Mouse (Mus musculus): ENCODE measurements at regions not wholly inside any gene's neighbourhood (a gene's known extent, or its start where the extent isn't known, plus 50 kb on each side); places are given as distances from the start of the nearest gene placed in this dataset.

DNA sequence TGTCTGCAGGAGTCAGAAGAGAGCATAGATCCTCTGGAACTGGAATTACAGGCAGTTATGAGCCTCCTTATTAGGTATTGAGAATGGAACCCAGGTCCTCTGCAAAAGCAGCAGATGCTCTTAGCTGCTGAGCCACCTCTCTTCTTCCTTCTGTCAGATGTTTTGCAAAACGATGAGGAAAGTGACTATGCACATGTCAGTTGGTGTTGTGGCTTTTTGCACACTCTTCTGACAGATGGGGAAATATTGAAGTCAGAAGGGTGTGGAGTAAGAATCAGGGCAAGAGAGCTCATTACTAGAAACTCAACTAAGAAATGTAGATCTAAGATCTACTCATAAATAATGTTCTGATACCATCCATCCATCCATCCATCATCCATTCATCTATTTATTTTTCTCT lies 102.4 kb downstream of the Cdca7 start:
- no peak for TF ChIP-seq CTCF (IDR thresholded peaks at IDR 0.05)
- intact Hi-C loops (cut with DNase I), result no loop called here
- no peak overlapping the region for H3K4me3 ChIP-seq
- DNase-seq (ENCODE audit: extremely low spot score in 1 of 2, low spot score in 2 of 2), result no peak
- no peak overlapping the region for H3K27ac ChIP-seq

DNA sequence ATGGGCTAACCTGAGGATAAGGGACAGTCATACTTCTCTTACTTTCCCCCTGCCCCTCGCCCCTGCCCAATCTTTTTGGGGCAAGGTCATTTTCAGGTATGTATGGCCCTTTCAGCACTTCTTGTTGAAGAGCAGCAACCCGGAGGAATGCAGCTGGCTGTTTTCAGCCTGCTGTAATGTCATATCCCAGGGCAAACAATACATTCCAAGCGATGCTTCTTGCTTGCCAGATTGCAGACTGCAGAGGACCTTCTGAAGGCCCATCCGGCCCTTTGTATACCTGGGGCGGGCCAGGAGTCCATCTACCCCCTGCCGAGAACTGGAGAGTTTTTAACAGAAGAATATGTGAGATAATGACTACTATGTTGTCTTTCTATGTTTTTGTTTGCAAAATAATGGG lies 105.2 kb downstream of the Cdca7 start:
- Histone ChIP-seq H3K27ac (no peak overlapping the region), H3K4me3 (no peak overlapping the region)
- intact Hi-C loops (cut with DNase I), result no loop called here
- TF ChIP-seq CTCF (IDR thresholded peaks at IDR 0.05), result no peak
- no peak for DNase-seq (ENCODE audit: extremely low spot score in 1 of 2, low spot score in 2 of 2)

DNA sequence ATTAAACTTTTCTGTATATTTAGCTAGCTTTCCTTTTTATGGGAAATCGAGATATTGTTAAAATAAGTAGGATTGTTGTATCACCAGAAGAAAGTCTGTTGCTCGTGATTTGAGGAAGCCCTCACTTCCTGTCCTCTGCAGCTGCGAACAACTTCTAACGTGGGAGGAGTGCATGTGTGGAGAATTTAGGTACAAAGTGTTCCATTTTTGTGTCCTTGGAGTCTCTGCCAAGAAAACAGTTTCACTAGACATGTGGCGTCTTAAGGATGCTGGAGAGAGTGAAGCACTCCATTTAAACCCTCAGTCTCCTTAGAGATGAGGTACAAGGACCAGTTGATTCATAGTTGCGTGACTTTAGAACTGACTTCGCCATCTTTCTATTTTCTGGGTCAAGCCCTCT lies 112.9 kb downstream of the Cdca7 start:
- no peak overlapping the region for H3K4me3 ChIP-seq
- peak; percentile 21 to 23 for DNase-seq (ENCODE audit: extremely low spot score in 1 of 2, low spot score in 2 of 2)
- intact Hi-C loops (cut with DNase I), result no loop called here
- no peak for TF ChIP-seq CTCF (IDR thresholded peaks at IDR 0.05)
- 0 out of 2 replicates have a peak overlapping the region, but pooled peaks have one; percentile 18 for H3K27ac ChIP-seq

DNA sequence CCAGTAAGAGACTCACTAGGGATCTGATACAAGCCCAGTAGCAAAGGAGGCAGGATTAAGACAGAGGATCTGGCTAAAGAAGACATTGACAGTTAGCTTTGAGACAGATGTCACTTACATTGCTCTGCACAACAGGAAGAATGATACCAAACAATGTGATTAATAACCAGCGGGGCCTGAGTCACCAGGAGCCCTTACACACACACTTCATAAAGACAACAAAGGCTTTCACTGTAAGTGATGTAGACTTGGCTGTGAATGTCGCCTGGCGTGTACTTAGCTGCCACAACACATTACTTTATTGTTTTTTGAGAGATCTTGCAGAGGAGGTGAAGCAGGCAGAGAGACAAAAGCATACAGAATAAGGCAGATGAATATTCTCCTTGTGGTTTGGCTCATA lies 116.1 kb downstream of the Cdca7 start:
- no peak for DNase-seq (ENCODE audit: extremely low spot score in 1 of 2, low spot score in 2 of 2)
- Histone ChIP-seq H3K27ac (no peak overlapping the region), H3K4me3 (no peak overlapping the region)
- no peak for TF ChIP-seq CTCF (IDR thresholded peaks at IDR 0.05)
- intact Hi-C loops (cut with DNase I), result no loop called here

DNA sequence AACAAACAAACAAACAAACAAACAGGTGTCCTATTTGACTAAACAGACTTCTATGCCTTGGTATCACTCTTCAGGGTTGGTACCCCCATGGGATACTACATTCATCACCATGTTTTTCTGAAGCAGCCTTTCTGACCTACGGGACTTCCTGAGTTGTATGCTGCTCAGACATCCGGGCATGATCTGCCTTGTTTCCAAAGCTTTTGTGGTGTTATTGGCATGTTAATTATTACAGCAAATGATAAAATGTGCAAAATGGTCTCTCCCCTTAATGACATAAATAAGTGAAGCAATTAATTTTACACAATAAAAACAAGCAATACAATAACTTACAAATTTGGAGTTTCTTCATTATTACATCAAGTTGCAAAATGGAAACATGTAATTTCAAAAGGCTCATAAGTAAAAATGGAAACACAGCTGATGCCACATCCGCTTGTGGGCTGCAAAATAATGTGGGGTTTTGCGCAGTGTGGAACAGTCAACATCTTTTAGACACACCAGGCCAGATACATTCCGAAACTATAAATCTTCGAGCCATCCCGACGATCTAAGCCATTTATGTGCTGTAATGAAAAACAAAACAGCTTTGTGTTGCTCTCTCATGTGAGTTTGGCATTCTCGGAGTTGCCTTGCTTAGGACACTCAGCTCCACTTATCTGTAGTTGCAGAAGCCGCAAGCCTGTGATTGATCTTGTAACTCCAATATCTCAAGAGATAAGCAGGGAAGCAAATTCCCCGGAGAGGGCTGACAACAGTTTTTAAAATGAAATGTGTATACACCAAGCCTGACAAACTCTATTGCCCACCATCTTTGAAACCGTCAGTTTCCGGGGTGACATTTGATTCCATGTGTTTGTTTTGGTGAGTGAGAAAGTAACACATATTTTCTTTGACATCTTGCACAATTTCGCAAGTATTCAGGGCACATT lies 121.3 kb downstream of the Cdca7 start:
- intact Hi-C loops (cut with DNase I), result no loop called here
- H3K4me3 ChIP-seq, result no peak overlapping the region
- TF ChIP-seq CTCF (IDR thresholded peaks at IDR 0.05), result no peak
- DNase-seq (ENCODE audit: extremely low spot score in 1 of 2, low spot score in 2 of 2), result no peak
- no peak overlapping the region for H3K27ac ChIP-seq

DNA sequence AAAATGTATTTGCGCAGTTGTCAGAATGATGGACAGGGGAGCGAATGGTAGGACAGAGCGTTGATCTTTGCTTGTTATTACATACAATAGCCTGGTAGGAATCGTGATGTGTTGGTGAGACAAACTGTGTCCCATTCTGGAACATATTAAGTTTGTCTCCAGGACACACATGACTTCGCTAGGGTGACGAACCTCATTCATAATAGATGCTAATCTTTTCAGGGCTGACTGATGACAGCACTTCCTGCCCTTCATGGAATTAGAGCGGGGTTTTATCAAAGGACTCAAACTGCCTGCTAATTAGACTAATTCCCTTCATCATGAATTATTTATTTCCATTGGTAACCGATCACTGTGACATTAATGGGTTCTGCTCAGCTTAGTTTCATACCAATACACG lies 122.0 kb downstream of the Cdca7 start:
- no peak overlapping the region for H3K4me3 ChIP-seq
- DNase-seq (ENCODE audit: extremely low spot score in 1 of 2, low spot score in 2 of 2), result no peak
- intact Hi-C loops (cut with DNase I), result no loop called here
- no peak for TF ChIP-seq CTCF (IDR thresholded peaks at IDR 0.05)
- no peak overlapping the region for H3K27ac ChIP-seq

DNA sequence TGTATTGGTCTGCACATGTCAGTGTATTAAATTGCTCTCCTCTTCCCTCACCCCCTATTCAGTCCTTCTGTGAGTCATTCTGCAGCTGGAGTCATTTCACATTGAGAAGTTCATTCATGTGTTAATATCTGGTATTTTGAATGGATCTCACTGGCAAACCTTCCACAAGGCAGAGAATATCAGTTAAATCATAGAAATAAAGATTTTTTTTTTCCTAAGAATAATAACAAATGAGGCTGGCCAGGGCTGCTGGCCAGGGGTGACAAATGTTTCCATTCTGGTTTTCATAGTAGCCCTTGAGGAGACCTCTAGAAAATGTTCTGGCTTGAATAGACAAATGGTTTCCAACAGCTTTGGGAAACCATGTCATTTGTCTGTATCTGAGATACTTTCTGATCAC lies 124.8 kb downstream of the Cdca7 start:
- no peak for DNase-seq (ENCODE audit: extremely low spot score in 1 of 2, low spot score in 2 of 2)
- Histone ChIP-seq H3K27ac (no peak overlapping the region), H3K4me3 (no peak overlapping the region)
- intact Hi-C loops (cut with DNase I), result no loop called here
- no peak for TF ChIP-seq CTCF (IDR thresholded peaks at IDR 0.05)

DNA sequence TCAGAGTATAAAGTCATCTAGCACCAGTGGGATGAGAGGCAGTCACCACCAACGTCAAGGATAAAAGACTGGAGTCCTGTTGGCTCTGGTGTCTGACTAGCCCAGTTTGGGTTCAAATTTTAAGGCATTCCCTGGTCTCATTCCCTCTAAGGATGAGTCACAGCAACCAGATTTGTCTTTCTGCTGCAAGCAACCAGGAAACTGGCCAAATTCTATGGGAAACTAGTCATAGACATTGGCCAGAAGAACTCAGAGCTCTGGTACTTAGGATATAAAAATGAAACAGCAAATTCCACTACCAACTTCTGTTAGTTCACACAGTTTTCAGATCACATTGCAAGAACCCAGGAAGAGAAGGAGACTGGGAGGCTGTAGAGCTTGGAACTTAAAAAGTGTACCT lies 126.2 kb downstream of the Cdca7 start:
- intact Hi-C loops (cut with DNase I), result no loop called here
- no peak for TF ChIP-seq CTCF (IDR thresholded peaks at IDR 0.05)
- peak in 1 of 2 experiments; percentile 18 for DNase-seq (ENCODE audit: extremely low spot score in 1 of 2, low spot score in 2 of 2)
- Histone ChIP-seq H3K27ac (peak overlapping the region; percentile 16; the same call in 1 of the 2 replicates), H3K4me3 (no peak overlapping the region)

DNA sequence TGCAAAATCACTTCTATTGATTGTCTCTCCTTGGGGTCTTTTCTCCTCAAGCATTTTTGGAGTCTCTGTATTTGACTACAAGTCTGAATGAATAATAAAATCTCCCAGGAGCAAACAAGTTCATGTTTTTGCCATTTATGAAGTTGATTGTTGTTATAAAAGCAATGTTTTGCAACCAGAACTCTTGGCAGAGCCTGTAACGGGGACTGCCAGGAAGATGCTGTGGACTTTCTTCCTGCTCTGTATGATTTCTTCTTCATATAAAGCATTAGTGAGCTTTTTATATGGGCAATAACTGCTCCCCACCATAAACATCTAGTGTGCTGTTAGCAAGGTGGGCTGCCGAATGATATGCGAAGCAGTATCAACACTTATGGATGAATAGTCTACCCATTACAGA lies 136.3 kb downstream of the Cdca7 start:
- no peak overlapping the region for H3K4me3 ChIP-seq
- DNase-seq (ENCODE audit: extremely low spot score in 1 of 2, low spot score in 2 of 2), result no peak
- no peak overlapping the region for H3K27ac ChIP-seq
- no peak for TF ChIP-seq CTCF (IDR thresholded peaks at IDR 0.05)
- intact Hi-C loops (cut with DNase I), result no loop called here

DNA sequence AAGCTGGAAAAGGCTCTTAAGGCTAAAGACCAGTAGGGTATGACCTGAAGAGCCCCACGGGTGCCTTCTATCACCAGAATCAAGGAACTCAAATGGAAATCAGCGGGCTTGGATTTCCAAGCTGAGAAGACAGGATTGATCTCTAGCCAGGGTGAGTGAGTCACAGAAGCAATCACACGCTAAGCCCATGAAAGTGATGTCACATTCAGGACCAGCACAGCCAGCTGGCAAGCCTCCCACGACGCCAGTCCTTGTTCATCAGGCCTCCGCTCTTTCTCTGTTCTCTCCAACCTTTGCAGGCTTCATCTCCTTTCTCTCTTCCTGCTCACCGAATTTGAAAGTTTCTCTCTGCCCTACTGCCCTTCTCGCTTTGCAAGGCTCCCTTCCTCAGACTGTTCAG lies 138.3 kb downstream of the Cdca7 start:
- no peak for TF ChIP-seq CTCF (IDR thresholded peaks at IDR 0.05)
- Histone ChIP-seq H3K4me3 (no peak overlapping the region), H3K27ac (no peak overlapping the region)
- DNase-seq (ENCODE audit: extremely low spot score in 1 of 2, low spot score in 2 of 2), result no peak
- intact Hi-C loops (cut with DNase I), result no loop called here

DNA sequence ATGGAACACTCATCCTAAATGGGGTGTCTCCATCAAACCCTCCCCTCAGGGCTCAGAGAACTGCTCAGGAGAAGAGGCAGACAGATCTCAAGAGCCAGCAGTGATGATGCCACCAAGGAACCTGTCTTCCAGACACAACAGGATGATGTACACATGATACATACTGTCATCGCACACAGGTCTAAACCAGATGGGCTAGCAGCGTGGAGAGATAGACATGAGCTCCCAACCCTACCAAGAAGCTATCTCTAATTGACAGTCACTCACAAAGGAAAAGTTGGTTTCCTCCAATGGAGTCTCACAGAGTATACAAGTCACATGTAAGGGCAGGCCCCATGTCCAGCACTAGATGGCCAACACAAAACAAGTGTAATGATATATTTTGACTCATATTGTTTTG lies 139.9 kb downstream of the Cdca7 start:
- no peak overlapping the region for H3K27ac ChIP-seq
- H3K4me3 ChIP-seq, result no peak overlapping the region
- no peak for DNase-seq (ENCODE audit: extremely low spot score in 1 of 2, low spot score in 2 of 2)
- intact Hi-C loops (cut with DNase I), result no loop called here
- TF ChIP-seq CTCF (IDR thresholded peaks at IDR 0.05), result no peak

DNA sequence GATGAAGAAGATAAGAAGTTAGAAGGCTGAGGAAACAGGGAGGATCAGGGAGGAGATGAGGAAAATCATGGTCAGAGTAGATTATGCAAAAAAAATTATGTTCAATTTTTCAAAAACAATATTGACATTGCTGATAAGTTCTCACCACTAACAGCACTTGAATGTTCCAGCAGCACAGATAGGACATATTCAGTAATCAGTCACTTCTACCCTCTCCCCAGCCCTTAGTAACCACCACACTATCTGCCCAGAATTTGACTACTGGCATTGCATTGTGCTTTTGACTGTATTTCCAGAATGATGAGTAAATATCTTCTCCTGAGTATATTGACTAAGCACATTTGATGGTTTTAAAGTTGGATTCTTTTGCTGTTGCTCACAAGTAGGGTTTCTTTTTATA lies 140.5 kb downstream of the Cdca7 start:
- no peak for TF ChIP-seq CTCF (IDR thresholded peaks at IDR 0.05)
- no peak overlapping the region for H3K27ac ChIP-seq
- no peak overlapping the region for H3K4me3 ChIP-seq
- DNase-seq (ENCODE audit: extremely low spot score in 1 of 2, low spot score in 2 of 2), result no peak
- intact Hi-C loops (cut with DNase I), result no loop called here

DNA sequence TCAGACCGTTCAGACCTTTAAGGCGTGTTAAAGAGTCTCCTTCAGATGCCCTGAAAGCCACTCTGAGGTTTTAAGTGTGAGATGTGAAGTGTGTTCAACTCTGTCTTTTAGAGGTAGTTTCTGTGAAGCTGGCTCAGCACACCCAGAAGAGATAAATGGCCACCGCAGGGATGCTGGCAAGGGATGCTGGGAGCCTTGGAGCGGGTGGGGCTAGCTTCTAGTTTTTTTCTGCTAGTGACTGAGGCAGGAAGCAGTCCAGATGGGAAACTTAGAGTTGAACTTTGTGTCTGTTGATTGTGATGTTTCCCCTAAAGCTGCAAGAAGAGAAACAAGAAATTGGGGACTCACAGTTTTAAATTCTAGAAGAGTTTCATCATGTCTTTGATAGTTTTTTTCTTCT lies 143.5 kb downstream of the Cdca7 start:
- TF ChIP-seq CTCF (IDR thresholded peaks at IDR 0.05), result no peak
- H3K27ac ChIP-seq, result no peak overlapping the region
- no peak for DNase-seq (ENCODE audit: extremely low spot score in 1 of 2, low spot score in 2 of 2)
- intact Hi-C loops (cut with DNase I), result no loop called here
- H3K4me3 ChIP-seq, result no peak overlapping the region

All from left cerebral cortex, adult 2 months (tissue).